In genomic region chr7:134207956-134208355, GRCm38 (mm10) we compare ENCODE assay signal across 10 mouse cellular contexts. TPM values are rescaled to one million over a fixed set of nuclear protein-coding genes. Genes with fewer than 3 reads are reported as not detected.
DNase-seq lines count a peak whose midpoint lies in the region; ATAC-seq and TF ChIP-seq lines count a peak whose summit lies in the region.
"Had no signal": no experiment of that assay in that cellular context is flagged by ENCODE, and none has a peak within 500 bp of the region (broad histone marks: within the 10 kb centered on the region; RNA-seq: fewer than 3 reads in every experiment).

No protein-coding gene starts in this region.

- intact Hi-C loops in gastrocnemius, postnatal 14 days (cut with DNase I; ENCODE audit: low total_unique reads), result no loop called here

- H3K9me3 ChIP-seq in lung, embryonic 16.5 days (ENCODE audit: control insufficient read depth, low read length), result no peaks in the 10 kb centered on the region
- H3K9me3 ChIP-seq: neural tube, embryonic 13.5 days had no signal

- no peak for TF ChIP-seq CTCF in lung, adult 2 months (IDR thresholded peaks at IDR 0.05; ENCODE audit: insufficient read depth, low read length)

- 45% methylated on average over 10 of the region's 10 CpGs for WGBS in lung, embryonic 16.5 days
- WGBS in lung, adult 2 months, result 63% methylated on average over 10 of the region's 10 CpGs

- no peaks in the 10 kb centered on the region; the same call in 1 of the 2 replicates for H3K4me1 ChIP-seq in lung, embryonic 16.5 days (replicated peaks; ENCODE audit: control insufficient read depth, insufficient read depth, low read length)
- H3K4me1 ChIP-seq in lung, adult 2 months (ENCODE audit: control insufficient read depth, insufficient read depth, low read length), result no peaks in the 10 kb centered on the region
- H3K4me1 ChIP-seq: neural tube, embryonic 13.5 days had no signal

- H3K4me2 ChIP-seq in lung, embryonic 16.5 days (ENCODE audit: low read depth, low read length), result no peak overlapping the region
- H3K4me2 ChIP-seq: neural tube, embryonic 13.5 days had no signal

- H3K4me3 ChIP-seq in lung, embryonic 16.5 days (ENCODE audit: low read length), result no peak overlapping the region
- no peak overlapping the region for H3K4me3 ChIP-seq in lung, adult 2 months (replicated peaks; ENCODE audit: extremely low read depth, low read depth, low read length)
- H3K4me3 ChIP-seq: neural tube, embryonic 13.5 days had no signal

- no peaks in the 10 kb centered on the region for H3K27me3 ChIP-seq in lung, embryonic 16.5 days (ENCODE audit: control insufficient read depth, insufficient read depth, low read depth, low read length)
- H3K27me3 ChIP-seq: neural tube, embryonic 13.5 days had no signal

- peak; percentile 26; the same call in 1 of the 2 replicates for ATAC-seq in lung, embryonic 16.5 days (ENCODE audit: low read depth)
- no peak for ATAC-seq in megakaryocyte progenitor cell, adult 5-6 weeks (replicated peaks; ENCODE audit: poor library complexity)

- no peak overlapping the region for H3K9ac ChIP-seq in lung, embryonic 16.5 days (ENCODE audit: low read length)
- H3K9ac ChIP-seq: neural tube, embryonic 13.5 days had no signal

- H3K27ac ChIP-seq in lung, embryonic 16.5 days (ENCODE audit: low read length), result no peak overlapping the region
- H3K27ac ChIP-seq: neural tube, embryonic 13.5 days had no signal

- H3K36me3 ChIP-seq in lung, embryonic 16.5 days (ENCODE audit: control insufficient read depth, insufficient read depth, low read length), result no peaks in the 10 kb centered on the region; the same call in 1 of the 2 replicates
- H3K36me3 ChIP-seq: neural tube, embryonic 13.5 days had no signal

- no peak for TF ChIP-seq POLR2A in lung, adult 2 months (IDR thresholded peaks at IDR 0.05; ENCODE audit: borderline replicate concordance, extremely low read depth, low read depth, low read length)

- DNase-seq in lung, adult 2 months, result no peak
- DNase-seq in gastrocnemius, postnatal 14 days, result peak; percentile 80
- DNase-seq in layer of hippocampus, postnatal 36 days, result peak; percentile 32 to 46
- peak; percentile 54 for DNase-seq in right cerebral cortex, postnatal 25 days
- no peak for DNase-seq in thymus, postnatal 10 days (ENCODE audit: low spot score in 2 of 2)
- DNase-seq: cerebellum, adult 8-10 months had no signal

RNA-seq across cellular contexts. Expression of gene Adam12, which starts 24.0 kb away (rescaled TPM):
- polyA plus RNA-seq in lung, embryonic 16.5 days (2015; fragmentation: Nextera tagmentation; extraction: Ambion mirVana), result 15.3 and 15.7 TPM in 2 replicates
- polyA plus RNA-seq in lung, adult 2 months (2012; rRNA removed), result 1.1 and 1.2 TPM in 2 replicates
- total RNA-seq in gastrocnemius, postnatal 14 days (2021), result 1 to 10 TPM; 4.6 to 6.9 TPM
- total RNA-seq in layer of hippocampus, postnatal 36 days (2021), result 1 to 10 TPM; 7.1 TPM
- 0.02 and 0.24 TPM in 2 replicates for total RNA-seq in megakaryocyte progenitor cell, adult 5-6 weeks (2015)
- total RNA-seq in megakaryocyte progenitor cell, adult 5-6 weeks (2017), result 0.12 TPM in 1 of 2 replicates, not detected in the other
- total RNA-seq: granulocyte monocyte progenitor cell, adult 5-6 weeks had no signal

Comparison
In these comparisons a context has a peak if more than half of its experiments do, and no peak if none do; other contexts are left out.
1. DNase-seq: peak in gastrocnemius, postnatal 14 days (single experiment), layer of hippocampus, postnatal 36 days (2 of 2) and right cerebral cortex, postnatal 25 days (single experiment); none in lung, adult 2 months (single experiment) and thymus, postnatal 10 days (0 of 2).
2. RNA of gene Adam12, which starts 24.0 kb away (total RNA-seq): 7.1 TPM in layer of hippocampus, postnatal 36 days and 4.6 to 6.9 TPM in gastrocnemius, postnatal 14 days; 0.02 to 0.24 TPM in megakaryocyte progenitor cell, adult 5-6 weeks; every median in the first group is over 4 times any median in the second.